Mouse (Mus musculus) kidney, embryonic 14.5 days (tissue): Measurements from ENCODE around the gene Efna2. TPM values are rescaled to one million over a fixed set of nuclear protein-coding genes. Genes with fewer than 3 reads are reported as not detected.

Experiments
- ATAC-seq: fragments of 200-750 bp; cut with Nextera tagmentation; 2 replicates; pipeline ENCODE4 v1.8.0; 2017; ENCODE audit warnings: moderate number of reproducible peaks, mild to moderate bottlenecking, moderate TSS enrichment, moderate library complexity; ENCODE audit not compliant: low FRiP score, low TSS enrichment
- H3K27ac ChIP-seq: fragments of 300-500 bp; sonication (generic); 2 replicates; pipeline ENCODE4 v1.5.1; 2014; ENCODE audit warnings: low read depth, mild to moderate bottlenecking, low read length, moderate library complexity, mixed read lengths
- H3K27me3 ChIP-seq: fragments of 300-500 bp; sonication (generic); 2 replicates; pipeline ENCODE4 v1.6.1; 2014; ENCODE audit warnings: mild to moderate bottlenecking, low read length; ENCODE audit not compliant: control insufficient read depth, insufficient read depth
- H3K36me3 ChIP-seq: fragments of 300-500 bp; sonication (generic); 2 replicates; pipeline ENCODE4 v1.6.1; 2014; ENCODE audit warnings: low read length, mixed read lengths; ENCODE audit not compliant: control insufficient read depth, insufficient read depth
- H3K4me1 ChIP-seq: fragments of 300-500 bp; sonication (generic); 2 replicates; pipeline ENCODE4 v1.6.1; 2014; ENCODE audit warnings: low read length, mixed read lengths; ENCODE audit not compliant: control insufficient read depth, insufficient read depth
- H3K4me2 ChIP-seq: fragments of 300-500 bp; sonication (generic); replicated peaks from 2 replicates; pipeline ENCODE4 v1.6.1; 2014; ENCODE audit warnings: low read depth, mild to moderate bottlenecking, low read length
- H3K4me3 ChIP-seq: fragments of 300-500 bp; sonication (generic); 2 replicates; pipeline ENCODE4 v1.5.1; 2014; ENCODE audit warnings: mild to moderate bottlenecking, low read length
- H3K9ac ChIP-seq: fragments of 300-500 bp; sonication (generic); 2 replicates; pipeline ENCODE4 v1.6.1; 2014; ENCODE audit warnings: low read depth, mild to moderate bottlenecking, low read length, moderate library complexity
- H3K9me3 ChIP-seq: fragments of 300-500 bp; sonication (generic); 2 replicates; pipeline ENCODE4 v1.6.1; 2016; ENCODE audit warnings: low read length; ENCODE audit not compliant: control insufficient read depth
- WGBS: fragments of 180-500 bp; shearing (Covaris S2); extraction: QIAGEN DNeasy Blood & Tissue Kit; methylation state at CpG from one replicate; pipeline ENCODE4 v1.1.7; 2014; 5-methylcytosine and 5-hydroxymethylcytosine counted together
- polyA plus RNA-seq: library from polyadenylated mRNA; unstranded; fragments of >200 nt; fragmentation: Nextera tagmentation; extraction: Ambion mirVana; gene quantifications from 2 replicates; pipeline ENCODE4 v1.2.1, GENCODE M21; 2014

Gene Efna2
- polyA plus RNA-seq, 1 experiment from 2014 or later = 17.3 TPM

GRCm38 (mm10) chr10:80174705-80175104 is 4.6 kb upstream of the Efna2 start:
- Histone ChIP-seq H3K4me2 (no peak overlapping the region), H3K9ac (no peak overlapping the region), H3K36me3 (peaks cover 31% of the 10 kb centered on the region), H3K4me3 (no peak overlapping the region), H3K27ac (no peak overlapping the region), H3K9me3 (no peaks in the 10 kb centered on the region), H3K4me1 (peaks cover 17% of the 10 kb centered on the region), H3K27me3 (no peaks in the 10 kb centered on the region; the same call in 1 of the 2 replicates)
- no peak for ATAC-seq
- 52% methylated on average over 2 of the region's 2 CpGs for WGBS

DNA sequence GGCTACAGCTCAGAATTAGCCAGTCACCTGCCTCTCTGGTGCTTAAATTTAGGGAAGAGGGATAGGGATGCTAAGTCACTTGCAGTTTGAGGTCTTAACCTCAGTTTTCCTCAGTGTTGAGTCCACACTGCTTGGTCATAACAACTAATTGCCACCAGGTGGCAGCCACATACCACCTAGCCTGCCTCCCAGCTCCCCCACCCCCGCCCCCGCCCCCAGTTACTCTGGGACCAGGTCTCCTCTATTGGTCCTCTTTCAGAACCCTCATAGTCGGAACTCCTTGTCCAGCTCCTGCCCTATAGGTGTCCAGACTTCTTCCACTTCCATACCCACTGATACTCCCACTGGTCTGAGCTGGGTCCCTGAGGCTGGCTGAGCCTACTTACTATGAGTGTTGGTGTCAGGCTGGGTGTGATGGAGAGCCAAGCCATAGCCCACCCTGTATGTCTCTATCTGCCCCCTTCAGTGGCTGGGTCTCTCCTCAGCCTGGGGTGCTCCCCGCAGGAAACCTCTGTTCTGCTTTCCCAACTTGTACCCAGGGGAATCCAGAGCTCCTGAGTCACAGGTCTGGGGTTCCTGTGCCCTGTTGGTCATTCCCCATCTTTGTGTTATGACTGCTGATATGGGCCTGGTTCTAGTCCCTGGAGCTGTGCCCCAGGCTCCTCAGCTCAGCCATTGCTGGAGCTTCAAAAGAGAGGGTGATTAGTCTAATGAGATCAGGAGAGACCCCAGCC is 3.6 kb upstream of the Efna2 start:
- peaks cover 17% of the 10 kb centered on the region for H3K4me1 ChIP-seq
- WGBS = 21% methylated on average over 4 of the region's 4 CpGs

GRCm38 (mm10) chr10:80176270-80176834 is 2.9 kb upstream of the Efna2 start:
- Histone ChIP-seq H3K9me3 (no peaks in the 10 kb centered on the region), H3K4me1 (peaks cover 21% of the 10 kb centered on the region), H3K9ac (no peak overlapping the region), H3K4me2 (no peak overlapping the region), H3K27me3 (no peaks in the 10 kb centered on the region; the same call in 1 of the 2 replicates), H3K4me3 (no peak overlapping the region), H3K27ac (no peak overlapping the region), H3K36me3 (peaks cover 15% of the 10 kb centered on the region)
- ATAC-seq = no peak
- WGBS = 86% methylated on average over 5 of the region's 5 CpGs

More for the DNA sequence above, 3.6 kb upstream of the Efna2 start:
- peak overlapping the region; percentile 23; the same call in 1 of the 2 replicates for H3K9ac ChIP-seq
- H3K36me3 ChIP-seq = peaks cover 21% of the 10 kb centered on the region
- ATAC-seq = no peak
- no peaks in the 10 kb centered on the region; the same call in 1 of the 2 replicates for H3K27me3 ChIP-seq
- H3K27ac ChIP-seq = no peak overlapping the region
- no peak overlapping the region for H3K4me2 ChIP-seq
- no peak overlapping the region for H3K4me3 ChIP-seq
- H3K9me3 ChIP-seq = no peaks in the 10 kb centered on the region

DNA sequence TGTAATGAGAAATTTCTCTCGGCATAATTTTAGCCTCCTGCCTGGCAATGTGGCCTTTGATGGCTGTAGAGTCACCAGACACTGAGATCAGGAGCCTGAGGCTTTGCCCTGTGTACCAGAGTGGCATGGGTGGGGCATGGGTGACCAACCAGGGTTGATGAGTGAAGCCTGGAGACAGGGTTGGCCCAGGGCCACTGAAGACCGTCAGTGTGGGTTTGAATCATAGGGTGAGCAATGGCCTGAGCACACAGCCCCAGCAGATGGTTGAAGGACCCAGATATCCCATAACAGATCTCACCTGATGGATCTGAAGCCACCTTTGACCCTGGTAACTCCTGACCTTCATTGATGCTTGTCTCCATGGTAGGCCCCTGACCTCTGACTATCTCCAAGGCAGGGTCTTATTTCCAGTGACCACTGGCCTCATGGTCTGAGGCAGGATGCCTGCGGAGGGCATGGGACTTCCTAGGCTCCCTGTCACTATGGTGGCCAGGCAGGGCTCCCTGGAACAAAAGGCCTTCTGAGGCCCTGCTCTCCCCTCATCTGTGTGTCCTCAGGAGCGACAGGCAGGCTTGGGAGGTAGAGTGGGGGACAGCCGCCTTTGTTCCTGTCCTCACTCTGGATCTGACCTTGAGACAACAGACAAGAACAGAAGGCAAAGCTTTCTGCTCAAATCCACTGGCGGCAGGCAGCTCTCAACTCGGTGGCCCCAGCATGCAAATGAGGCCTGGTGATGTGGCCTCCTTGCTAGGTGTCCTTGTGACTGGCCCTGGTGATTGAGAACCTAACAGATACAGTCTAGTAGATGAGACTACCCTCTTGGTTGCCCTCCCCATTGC is 1.6 kb upstream of the Efna2 start:
- H3K36me3 ChIP-seq = peaks cover 7% of the 10 kb centered on the region; the same call in 1 of the 2 replicates
- 75% methylated on average over 7 of the region's 7 CpGs for WGBS
- H3K27me3 ChIP-seq = no peaks in the 10 kb centered on the region; the same call in 1 of the 2 replicates
- no peak overlapping the region for H3K9ac ChIP-seq
- H3K9me3 ChIP-seq = no peaks in the 10 kb centered on the region
- H3K4me2 ChIP-seq = no peak overlapping the region
- H3K27ac ChIP-seq = no peak overlapping the region
- H3K4me1 ChIP-seq = peaks cover 14% of the 10 kb centered on the region
- no peak overlapping the region for H3K4me3 ChIP-seq
- no peak for ATAC-seq

DNA sequence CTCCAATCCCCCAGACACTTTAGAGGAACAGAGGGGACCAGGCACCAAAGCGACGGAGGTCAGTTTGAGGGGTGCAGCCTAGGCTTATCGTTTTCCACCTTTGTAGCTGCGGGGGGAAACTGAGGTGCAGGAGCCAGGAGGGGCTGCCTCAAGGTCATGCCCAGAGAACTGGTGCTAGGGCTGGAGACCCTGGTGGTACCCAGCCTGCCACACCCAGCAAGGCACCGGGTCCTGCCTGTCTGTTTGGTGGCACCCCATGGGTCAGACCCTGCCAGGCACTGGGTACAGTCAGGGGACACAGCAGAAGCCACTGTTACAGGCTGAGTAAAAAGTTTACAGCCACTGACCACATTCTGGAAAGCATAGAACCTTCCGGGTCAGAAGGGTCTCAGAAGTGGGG is 1.0 kb downstream of the Efna2 start:
- Histone ChIP-seq H3K36me3 (peaks cover 3% of the 10 kb centered on the region; the same call in 1 of the 2 replicates), H3K27ac (no peak overlapping the region), H3K9ac (peak overlapping the region; percentile 82), H3K4me2 (peak overlapping the region; percentile 81), H3K4me1 (peaks cover 11% of the 10 kb centered on the region), H3K9me3 (no peaks in the 10 kb centered on the region), H3K4me3 (peak overlapping the region; percentile 75), H3K27me3 (no peaks in the 10 kb centered on the region; the same call in 1 of the 2 replicates)
- 45% methylated on average over 6 of the region's 6 CpGs for WGBS
- ATAC-seq = no peak

DNA sequence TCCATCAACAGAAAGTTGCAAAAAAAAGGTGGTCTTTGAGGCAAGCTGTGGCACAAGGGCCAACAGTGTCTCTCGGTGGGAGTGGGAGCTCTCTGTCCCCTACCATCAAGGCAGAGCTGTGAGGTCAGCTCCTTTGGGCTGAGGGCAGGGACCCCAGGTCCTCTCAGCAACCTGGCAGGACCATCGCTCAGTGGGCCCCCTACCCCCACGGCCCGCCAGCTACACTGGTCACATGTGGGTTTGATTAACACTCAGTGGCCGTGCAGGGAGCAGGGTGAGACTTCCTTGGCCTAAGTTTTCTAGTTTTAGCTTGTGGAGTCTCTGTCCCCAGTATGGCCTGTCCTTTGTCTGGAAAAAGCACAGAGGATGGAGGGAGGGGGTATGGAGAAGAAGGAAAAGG is 1.5 kb downstream of the Efna2 start:
- H3K27ac ChIP-seq = no peak overlapping the region
- H3K36me3 ChIP-seq = peaks cover 3% of the 10 kb centered on the region; the same call in 1 of the 2 replicates
- no peak for ATAC-seq
- WGBS = 45% methylated on average over 5 of the region's 5 CpGs
- H3K4me2 ChIP-seq = peak overlapping the region; percentile 81
- H3K27me3 ChIP-seq = no peaks in the 10 kb centered on the region; the same call in 1 of the 2 replicates
- H3K9me3 ChIP-seq = no peaks in the 10 kb centered on the region
- peak overlapping the region; percentile 82; the same call in 1 of the 2 replicates for H3K9ac ChIP-seq
- H3K4me3 ChIP-seq = peak overlapping the region; percentile 75; the same call in 1 of the 2 replicates
- H3K4me1 ChIP-seq = peaks cover 11% of the 10 kb centered on the region

DNA sequence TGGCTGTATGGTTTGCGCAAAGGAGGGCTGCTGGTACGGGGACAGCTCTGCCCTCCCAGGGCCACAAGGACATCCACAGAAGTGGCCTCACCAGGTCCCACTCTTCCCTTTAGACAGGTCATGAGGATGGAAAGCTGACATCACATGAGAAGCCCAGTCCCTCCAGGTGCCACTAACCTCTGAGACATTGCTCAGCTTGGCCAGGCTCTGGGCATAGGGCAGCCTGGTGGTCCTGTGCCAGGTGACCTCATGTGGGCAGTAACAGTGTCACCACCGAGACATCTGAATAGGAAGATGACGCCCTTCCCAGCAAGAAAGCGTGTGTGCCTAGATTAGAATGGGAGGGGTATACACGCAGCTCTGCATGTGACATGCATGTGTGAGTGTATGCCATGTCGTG is 3.3 kb downstream of the Efna2 start:
- ATAC-seq = no peak
- Histone ChIP-seq H3K4me1 (peaks cover 11% of the 10 kb centered on the region), H3K9me3 (no peaks in the 10 kb centered on the region), H3K9ac (no peak overlapping the region), H3K4me2 (no peak overlapping the region), H3K4me3 (no peak overlapping the region), H3K27me3 (no peaks in the 10 kb centered on the region; the same call in 1 of the 2 replicates), H3K36me3 (peaks cover 4% of the 10 kb centered on the region; the same call in 1 of the 2 replicates), H3K27ac (no peak overlapping the region)
- 94% methylated on average over 7 of the region's 7 CpGs for WGBS

DNA sequence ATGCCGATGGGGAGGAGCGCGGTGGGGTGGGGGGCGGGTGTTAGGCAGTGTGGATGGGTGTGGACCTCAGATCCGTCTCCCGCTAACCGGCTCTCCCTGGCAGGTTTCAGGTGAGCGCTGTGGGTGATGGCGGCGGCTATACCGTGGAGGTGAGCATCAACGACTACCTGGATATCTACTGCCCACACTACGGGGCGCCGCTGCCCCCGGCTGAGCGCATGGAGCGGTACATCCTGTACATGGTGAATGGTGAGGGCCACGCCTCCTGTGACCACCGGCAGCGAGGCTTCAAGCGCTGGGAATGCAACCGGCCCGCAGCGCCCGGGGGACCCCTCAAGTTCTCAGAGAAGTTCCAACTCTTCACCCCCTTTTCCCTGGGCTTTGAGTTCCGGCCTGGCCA is 7.4 kb downstream of the Efna2 start:
- Histone ChIP-seq H3K4me2 (no peak overlapping the region), H3K36me3 (peaks cover 18% of the 10 kb centered on the region; the same call in 1 of the 2 replicates), H3K4me3 (no peak overlapping the region), H3K4me1 (peaks cover 8% of the 10 kb centered on the region; the same call in 1 of the 2 replicates), H3K27me3 (peaks cover 28% of the 10 kb centered on the region), H3K27ac (no peak overlapping the region), H3K9ac (no peak overlapping the region), H3K9me3 (no peaks in the 10 kb centered on the region)
- WGBS = 33% methylated on average over 27 of the region's 27 CpGs
- no peak for ATAC-seq
